Mouse (Mus musculus): ENCODE measurements around the gene Wwc1.
"Not testable (repeated sequence)": the region's sequence is repeated elsewhere in the genome, so short reads cannot be mapped to it uniquely, and the experiment has no call there.

Gene Wwc1

DNA sequence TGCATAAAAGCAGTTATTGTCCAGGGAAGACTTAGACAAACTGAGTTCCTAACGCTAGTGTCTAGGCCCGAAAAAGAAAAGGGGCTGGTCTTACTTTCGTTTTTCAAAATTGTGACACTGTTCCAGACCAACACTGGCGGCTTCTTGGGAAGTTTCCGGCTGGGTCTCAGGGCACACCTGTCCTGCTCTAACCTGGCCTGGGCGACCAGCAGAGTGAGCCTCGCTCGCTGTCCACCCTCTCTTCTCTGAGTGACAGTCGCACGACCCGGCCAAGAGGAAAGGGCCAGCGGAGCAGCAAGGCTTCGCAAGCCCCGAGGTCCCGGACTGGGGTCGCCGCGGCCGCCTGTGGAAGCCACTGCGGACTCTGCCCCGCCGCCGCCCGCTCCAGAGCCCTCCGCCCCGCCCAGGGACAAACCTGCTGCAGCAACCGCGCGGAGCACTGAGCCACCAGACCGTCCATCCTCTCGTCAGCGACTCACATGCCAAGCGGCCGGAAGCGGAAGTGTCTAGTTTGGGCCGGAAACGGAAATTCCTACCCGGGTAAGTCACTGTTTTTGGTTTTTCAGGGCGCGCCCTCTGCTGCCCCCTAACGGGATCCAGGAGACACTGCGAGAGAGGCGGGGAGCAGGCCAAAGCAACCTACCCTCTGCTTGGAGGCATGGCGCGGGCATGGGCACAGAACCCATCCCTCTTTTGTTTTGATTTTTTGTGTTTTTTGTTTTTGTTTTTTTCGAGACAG lies 146.1 kb downstream of the Wwc1 start, which contains the start of gene Rars:
TSS of gene Rars (minus strand) at position 485 of the 739 bp plus-strand sequence.
- peak; percentile 97 for DNase-seq

DNA sequence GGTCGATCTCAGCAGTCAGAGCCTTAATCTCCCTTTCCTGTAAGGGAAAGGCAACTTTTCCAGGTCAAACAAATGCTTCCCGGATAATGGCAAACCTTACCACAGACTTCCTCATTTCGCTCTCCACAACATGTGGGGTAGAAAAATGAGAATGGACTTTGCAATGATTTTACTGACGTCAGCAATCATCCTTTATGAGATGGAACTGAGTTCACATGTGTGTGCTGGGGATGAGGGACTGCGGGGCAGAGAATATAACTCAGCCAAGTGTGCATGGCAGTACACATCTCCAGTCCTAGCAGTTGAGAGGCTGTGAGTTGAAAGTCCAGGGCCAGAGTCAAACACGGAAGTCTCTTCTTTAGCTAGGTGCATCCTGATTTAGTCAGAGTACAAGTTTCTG lies 147.1 kb downstream of the Wwc1 start:
- no peak for DNase-seq

DNA sequence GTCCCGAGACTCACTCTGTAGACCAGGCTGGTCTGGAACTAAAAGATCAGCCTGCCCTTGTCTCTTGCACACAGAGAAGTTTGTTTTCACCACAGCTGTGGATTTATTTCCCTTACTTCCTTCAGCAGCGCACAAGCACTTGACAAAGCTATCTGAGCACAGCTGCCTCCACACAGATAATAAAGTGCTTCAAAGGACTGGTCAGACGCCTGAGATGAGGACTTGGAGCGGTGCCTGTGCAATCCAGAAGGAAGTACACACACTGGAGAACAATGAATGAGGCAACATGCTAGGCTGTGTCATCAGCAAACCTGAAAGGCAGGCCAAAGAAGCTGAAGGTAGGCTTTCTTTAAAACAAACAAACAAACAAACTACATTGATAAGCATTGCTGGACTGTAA lies 148.2 kb downstream of the Wwc1 start:
- no peak for DNase-seq

DNA sequence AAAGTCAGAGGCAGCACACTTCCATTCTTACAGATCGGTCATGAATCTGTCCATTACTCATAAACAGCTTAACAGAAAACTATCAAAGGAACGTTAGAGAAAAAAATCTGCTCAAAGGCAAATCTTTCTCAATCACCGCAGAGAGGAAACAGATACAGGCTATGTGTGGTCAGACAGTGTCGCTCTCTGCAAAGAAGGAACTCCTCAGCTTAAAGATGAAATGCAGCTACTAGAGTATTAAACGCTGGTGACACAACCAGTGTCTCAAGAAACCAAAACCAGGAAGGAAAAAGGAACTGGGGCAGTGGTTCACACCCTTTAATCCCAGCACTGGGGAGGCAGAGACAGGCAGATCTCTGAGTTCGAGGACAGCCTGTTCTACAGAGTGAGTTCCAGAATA lies 152.6 kb downstream of the Wwc1 start:
- DNase-seq: peak; percentile 7

DNA sequence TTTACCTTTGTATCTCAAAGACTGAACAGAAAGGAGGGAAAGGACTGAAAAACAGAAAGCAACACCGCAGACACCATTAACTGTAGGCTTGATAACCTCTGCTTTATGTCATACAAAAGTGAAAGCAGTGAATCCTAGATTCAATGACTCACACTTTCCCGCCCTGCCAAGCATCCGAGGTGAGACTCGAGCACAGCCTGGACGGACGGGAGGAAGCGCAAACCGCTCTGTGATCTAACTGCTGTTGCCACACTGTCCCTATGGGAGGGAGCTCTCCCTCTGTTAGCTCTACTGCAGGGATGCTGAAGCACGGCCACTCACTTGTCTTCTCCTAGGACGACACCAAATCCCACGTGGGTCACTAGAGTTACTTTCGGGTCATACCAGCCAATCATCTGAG lies 164.0 kb downstream of the Wwc1 start:
- no peak for DNase-seq

DNA sequence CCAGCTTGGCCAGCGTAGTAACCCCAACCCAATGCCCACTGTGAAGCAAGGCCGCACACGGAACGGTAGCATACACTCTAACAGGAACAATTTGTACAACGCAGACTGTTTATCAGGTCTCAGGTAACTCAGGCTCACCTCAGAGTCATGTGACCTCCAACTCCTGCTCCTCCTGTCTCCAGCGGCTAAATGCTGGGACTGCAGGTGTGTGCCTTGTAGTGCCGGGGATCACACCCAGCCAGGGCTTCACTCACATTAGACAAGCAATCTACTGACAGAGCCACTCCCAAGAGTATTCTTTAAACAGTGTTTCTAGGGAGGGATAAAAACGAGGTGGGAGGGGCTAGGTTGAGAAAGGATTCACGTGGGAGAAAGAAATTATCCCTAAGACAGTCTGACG lies 168.9 kb downstream of the Wwc1 start:
- DNase-seq: no peak

DNA sequence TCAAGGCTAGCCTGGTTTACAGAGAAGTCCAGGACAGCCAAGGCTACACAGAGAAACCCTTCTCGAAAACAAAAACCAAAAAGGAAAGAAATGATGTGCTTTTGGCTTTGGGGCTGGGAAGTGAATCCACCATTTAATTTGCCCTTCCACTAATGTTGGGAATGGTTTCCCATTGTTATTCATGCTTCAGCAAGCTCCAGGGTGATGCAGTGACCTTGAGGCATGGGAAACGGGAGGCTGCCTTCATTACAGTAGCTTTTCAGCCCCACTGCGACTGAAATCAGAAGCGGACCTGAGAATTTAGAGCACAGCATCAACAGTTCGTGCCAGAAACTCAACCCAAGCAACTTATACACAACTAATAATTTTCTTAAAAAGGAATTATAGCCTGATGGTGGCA lies 179.0 kb downstream of the Wwc1 start:
- no peak for DNase-seq

DNA sequence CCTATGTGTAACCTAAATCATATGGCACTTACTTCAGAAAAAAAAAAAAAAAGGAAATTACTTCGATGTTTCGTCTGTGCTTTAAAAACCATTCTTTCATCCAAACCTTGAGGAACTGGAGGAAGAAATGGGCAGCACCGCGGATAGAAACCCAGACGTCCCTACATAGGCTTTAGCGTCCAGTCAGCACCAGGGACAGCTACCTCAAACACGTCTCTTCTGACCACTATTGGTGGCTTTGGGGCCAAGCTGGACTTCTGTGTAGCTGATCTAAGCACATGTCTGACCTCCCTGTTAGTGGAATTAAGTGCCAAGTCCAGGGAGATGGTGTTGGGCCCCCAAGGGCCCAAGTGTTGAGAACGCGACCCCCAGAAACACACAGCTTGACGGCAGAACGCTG lies 181.5 kb downstream of the Wwc1 start, which contains the start of gene Fbll1:
TSS of gene Fbll1 (minus strand) at position 11 of the 400 bp plus-strand sequence.
- peak; percentile 42 for DNase-seq

DNA sequence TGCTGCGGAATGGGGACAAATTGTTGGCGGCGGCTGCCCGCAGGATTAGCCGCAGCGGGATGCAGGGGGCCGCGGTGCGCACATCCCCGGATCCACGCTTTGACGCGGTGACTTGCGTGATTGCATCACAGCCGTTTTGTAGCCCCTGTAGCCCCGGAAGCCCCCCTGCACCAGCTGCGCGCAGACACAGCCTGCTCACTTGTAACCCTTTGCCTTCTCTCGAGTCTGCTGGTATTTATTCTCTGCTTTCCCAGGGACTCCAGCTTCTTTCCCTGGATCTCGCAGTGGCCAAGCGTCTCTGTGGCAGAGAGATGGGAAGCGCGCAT lies 181.9 kb downstream of the Wwc1 start:
- no peak for DNase-seq

DNA sequence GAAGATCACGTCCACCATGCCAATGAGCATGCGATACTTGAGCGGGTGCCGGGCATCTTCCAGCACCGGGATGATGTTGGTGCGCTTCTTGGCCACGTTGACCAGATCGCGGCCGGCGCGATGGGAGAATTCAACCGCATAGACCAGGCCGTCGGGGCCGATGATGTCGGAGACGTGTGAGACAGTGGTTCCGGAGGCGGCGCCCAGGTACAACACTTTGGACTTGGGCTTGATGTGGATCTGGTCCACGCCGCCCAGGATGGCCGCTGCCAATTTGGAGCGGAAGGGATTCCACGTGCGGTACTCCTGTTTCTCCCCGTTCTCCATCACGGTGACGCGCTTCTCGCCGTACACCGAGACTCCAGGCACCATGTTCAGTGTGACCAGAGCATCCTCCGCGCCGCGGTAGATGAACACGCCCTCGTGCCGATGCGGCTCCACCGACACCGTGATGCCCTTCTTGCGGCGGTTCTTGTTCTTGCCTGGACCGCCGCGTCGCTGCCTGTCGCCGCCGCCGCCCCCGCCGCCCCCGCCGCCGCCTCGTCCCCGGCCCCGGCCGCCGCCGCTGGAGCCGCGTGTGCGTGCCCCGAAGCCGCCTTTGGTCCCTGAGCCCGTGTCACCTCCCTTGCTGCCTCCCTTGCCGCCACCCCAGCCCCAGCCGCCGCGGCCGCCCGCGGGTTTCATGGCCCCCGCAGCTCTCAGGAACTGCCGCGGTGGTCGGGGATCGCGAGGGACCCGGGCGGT lies 182.4 kb downstream of the Wwc1 start:
- DNase-seq: no peak

DNA sequence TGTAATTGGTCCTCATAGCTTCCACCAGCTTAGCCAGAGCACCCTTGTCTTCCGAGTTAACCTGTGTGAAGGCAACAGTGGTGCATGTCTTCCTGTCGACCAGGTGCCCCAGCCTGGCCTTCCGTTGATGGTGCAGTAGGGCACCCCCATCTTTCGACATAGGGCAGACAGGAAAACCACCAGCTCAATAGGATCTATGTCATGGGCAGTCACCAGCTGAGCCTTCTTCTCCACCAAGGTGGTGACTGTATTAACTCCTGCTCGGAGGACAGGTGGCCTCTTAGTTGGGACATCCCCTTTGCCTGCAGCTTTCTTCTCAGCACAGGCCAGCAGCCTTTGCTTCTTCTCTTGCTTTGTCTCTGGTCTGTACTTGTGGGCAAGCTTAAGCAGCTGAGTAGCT lies 187.5 kb downstream of the Wwc1 start:
- not testable (repeated sequence) for DNase-seq

DNA sequence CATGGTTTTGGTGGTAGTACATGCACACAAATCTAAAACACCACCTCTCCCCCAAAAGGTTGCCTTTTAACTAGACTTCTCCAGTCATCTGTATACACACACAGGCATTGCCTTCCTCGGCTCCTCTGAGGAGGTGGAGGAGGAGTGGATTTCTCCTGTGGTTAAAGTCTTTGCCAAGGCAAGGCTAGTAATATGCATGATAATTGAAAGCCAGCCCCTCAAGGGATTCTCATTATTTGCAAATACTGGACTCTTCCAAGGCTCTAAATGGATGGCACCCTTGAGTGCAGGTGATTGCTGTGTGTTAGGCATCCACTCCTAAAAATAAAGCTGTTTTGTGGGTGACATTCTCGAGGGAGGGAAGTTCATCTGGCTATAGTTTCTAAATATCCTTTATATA lies 191.9 kb downstream of the Wwc1 start:
- DNase-seq: no peak

Measured in lung, postnatal 36 days (tissue).